Mouse (Mus musculus) embryonic facial prominence, embryonic 15.5 days (tissue): ENCODE data around the gene Serpina3i. TPM values are rescaled to one million over a fixed set of nuclear protein-coding genes. Genes with fewer than 3 reads are reported as not detected.

Experiments used
- ATAC-seq: fragments of 200-750 bp; cut with Nextera tagmentation; 2 replicates; pipeline ENCODE4 v1.8.0; 2017; ENCODE audit warnings: low read depth, moderate TSS enrichment; ENCODE audit not compliant: insufficient number of reproducible peaks, low FRiP score, low TSS enrichment
- H3K27ac ChIP-seq: fragments of 300-500 bp; sonication (generic); replicated peaks from 2 replicates; pipeline ENCODE4 v1.5.1; 2015; ENCODE audit warnings: mild to moderate bottlenecking, inconsistent platforms
- H3K27me3 ChIP-seq: fragments of 300-500 bp; sonication (generic); 2 replicates; pipeline ENCODE4 v1.6.1; 2015; ENCODE audit warnings: inconsistent platforms
- H3K36me3 ChIP-seq: fragments of 300-500 bp; sonication (generic); 2 replicates; pipeline ENCODE4 v1.6.1; 2015; ENCODE audit warnings: mild to moderate bottlenecking, inconsistent platforms
- H3K4me1 ChIP-seq: fragments of 300-500 bp; sonication (generic); 2 replicates; pipeline ENCODE4 v1.6.1; 2015; ENCODE audit warnings: inconsistent platforms
- H3K4me2 ChIP-seq: fragments of 300-500 bp; sonication (generic); replicated peaks from 2 replicates; pipeline ENCODE4 v1.6.1; 2015; ENCODE audit warnings: mild to moderate bottlenecking, inconsistent platforms
- H3K4me3 ChIP-seq: fragments of 300-500 bp; sonication (generic); replicated peaks from 2 replicates; pipeline ENCODE4 v1.5.1; 2015; ENCODE audit warnings: mild to moderate bottlenecking, inconsistent platforms
- H3K9ac ChIP-seq: fragments of 300-500 bp; sonication (generic); 2 replicates; pipeline ENCODE4 v1.6.1; 2015; ENCODE audit warnings: inconsistent platforms
- H3K9me3 ChIP-seq: fragments of 300-500 bp; sonication (generic); replicated peaks from 2 replicates; pipeline ENCODE4 v1.6.1; 2016; ENCODE audit warnings: inconsistent platforms
- WGBS: fragments of 180-500 bp; shearing (Covaris S2); methylation state at CpG from one replicate; pipeline ENCODE4 v1.1.7; 2015; 5-methylcytosine and 5-hydroxymethylcytosine counted together
- polyA plus RNA-seq: library from polyadenylated mRNA; unstranded; fragments of >200 nt; fragmentation: Nextera tagmentation; extraction: Ambion mirVana; gene quantifications from 2 replicates; pipeline ENCODE4 v1.2.1, GENCODE M21; 2015

Serpina3i gene
- polyA plus RNA-seq, 1 experiment from 2014 or later = 1.1 TPM

- Histone ChIP-seq H3K27ac (no peak overlapping the region), H3K9ac (no peak overlapping the region), H3K9me3 (no peaks in the 10 kb centered on the region), H3K4me3 (no peak overlapping the region), H3K27me3 (no peaks in the 10 kb centered on the region), H3K4me2 (no peak overlapping the region), H3K36me3 (no peaks in the 10 kb centered on the region), H3K4me1 (no peaks in the 10 kb centered on the region)
- 81% methylated on average over 4 of the region's 4 CpGs for WGBS
- ATAC-seq = no peak
These were observed 43.1 kb downstream of the Serpina3i start for GRCm38 (mm10) chr12:104305991-104306390.

DNA sequence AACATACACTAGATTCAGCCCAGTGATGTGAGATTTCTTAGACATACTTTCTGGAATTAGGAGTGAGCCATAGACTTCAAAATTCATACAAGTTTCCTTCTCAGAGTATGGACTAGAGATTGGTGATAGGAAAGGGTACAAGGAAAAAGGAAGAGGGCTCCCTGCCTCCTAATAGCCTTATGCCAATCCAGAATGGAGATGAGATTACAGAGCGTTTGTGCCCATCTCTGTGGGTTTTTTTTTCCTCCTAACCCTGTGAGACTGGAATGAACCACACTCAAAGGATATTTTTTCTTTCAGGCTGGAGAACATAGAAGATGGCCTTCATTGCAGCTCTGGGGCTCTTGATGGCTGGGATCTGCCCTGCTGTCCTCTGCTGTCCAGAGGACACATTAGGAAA lies 51.3 kb downstream of the Serpina3i start, which contains the start of gene Serpina3j:
Gene Serpina3j, plus strand, starts transcription at position 301 of the 400 bp plus-strand sequence.
- Histone ChIP-seq H3K4me1 (no peaks in the 10 kb centered on the region), H3K27me3 (no peaks in the 10 kb centered on the region), H3K27ac (no peak within 1 kb of the TSS), H3K36me3 (no peaks in the 10 kb centered on the region), H3K9ac (no peak within 1 kb of the TSS), H3K4me2 (no peak within 1 kb of the TSS), H3K9me3 (no peaks in the 10 kb centered on the region), H3K4me3 (no peak within 1 kb of the TSS)
- 84% methylated on average over 1 of the region's 1 CpGs for WGBS
- no peak for ATAC-seq

Other genes with a start within 250 kb of the Serpina3i start
- 2.1 and 3.8 TPM in 2 replicates for gene Serpina9, start 249.4 kb upstream of the Serpina3i start, polyA plus RNA-seq
- 0.16 and 0.38 TPM in 2 replicates for gene Serpina12, start 218.7 kb upstream of the Serpina3i start, polyA plus RNA-seq
- gene Serpina5, start 162.0 kb upstream of the Serpina3i start, polyA plus RNA-seq = not detected in 2 replicates
- gene Serpina3a, start 150.4 kb upstream of the Serpina3i start, polyA plus RNA-seq = not detected in 2 replicates
- gene Serpina3b, start 135.1 kb upstream of the Serpina3i start, polyA plus RNA-seq = not detected in 2 replicates
- 0.12 TPM in 1 of 2 replicates, not detected in the other for gene Serpina3c, start 109.3 kb upstream of the Serpina3i start, polyA plus RNA-seq
- not detected in 2 replicates for gene Serpina3f, start 48.6 kb upstream of the Serpina3i start, polyA plus RNA-seq
- 0.63 and 0.83 TPM in 2 replicates for gene Serpina3g, start 26.9 kb upstream of the Serpina3i start, polyA plus RNA-seq
- 0.17 TPM in 1 of 2 replicates, not detected in the other for gene Serpina3j, start 51.4 kb downstream of the Serpina3i start, polyA plus RNA-seq
- not detected in 2 replicates for gene Serpina3k, start 75.4 kb downstream of the Serpina3i start, polyA plus RNA-seq
- gene Serpina3m, start 75.4 kb downstream of the Serpina3i start, polyA plus RNA-seq = not detected in 2 replicates
- 1.2 and 1.3 TPM in 2 replicates for gene Serpina3n, start 143.6 kb downstream of the Serpina3i start, polyA plus RNA-seq
- 13.8 and 14.3 TPM in 2 replicates for gene Gsc, start 210.2 kb downstream of the Serpina3i start, polyA plus RNA-seq